Mouse (Mus musculus) granulocyte monocyte progenitor cell, adult 5-6 weeks (primary cell): ENCODE data around the gene Rpp40. TPM values are rescaled to one million over a fixed set of nuclear protein-coding genes. Genes with fewer than 3 reads are reported as not detected.

ENCODE experiments used
- ATAC-seq: replicated peaks from 2 replicates; pipeline ENCODE4 v1.8.0; 2016; ENCODE audit warnings: mild to moderate bottlenecking, moderate TSS enrichment, inconsistent platforms; ENCODE audit not compliant: poor library complexity, severe bottlenecking
- total RNA-seq, 2 experiments: library from RNA; stranded (forward) in 1 of 2; stranded (reverse) in 1 of 2; fragments of 200-712, 200-1000 nt in 1 of 2; fragments of >200 nt in 1 of 2; fragmentation: Nextera tagmentation in 1 of 2; gene quantifications; 2 replicates each; pipeline ENCODE4 v1.2.3; 2014 to 2017

Rpp40 gene
- total RNA-seq (2014; fragmentation: Nextera tagmentation) (22.6 and 33.0 TPM in 2 replicates), total RNA-seq (2017) (20.2 and 21.2 TPM in 2 replicates)

DNA sequence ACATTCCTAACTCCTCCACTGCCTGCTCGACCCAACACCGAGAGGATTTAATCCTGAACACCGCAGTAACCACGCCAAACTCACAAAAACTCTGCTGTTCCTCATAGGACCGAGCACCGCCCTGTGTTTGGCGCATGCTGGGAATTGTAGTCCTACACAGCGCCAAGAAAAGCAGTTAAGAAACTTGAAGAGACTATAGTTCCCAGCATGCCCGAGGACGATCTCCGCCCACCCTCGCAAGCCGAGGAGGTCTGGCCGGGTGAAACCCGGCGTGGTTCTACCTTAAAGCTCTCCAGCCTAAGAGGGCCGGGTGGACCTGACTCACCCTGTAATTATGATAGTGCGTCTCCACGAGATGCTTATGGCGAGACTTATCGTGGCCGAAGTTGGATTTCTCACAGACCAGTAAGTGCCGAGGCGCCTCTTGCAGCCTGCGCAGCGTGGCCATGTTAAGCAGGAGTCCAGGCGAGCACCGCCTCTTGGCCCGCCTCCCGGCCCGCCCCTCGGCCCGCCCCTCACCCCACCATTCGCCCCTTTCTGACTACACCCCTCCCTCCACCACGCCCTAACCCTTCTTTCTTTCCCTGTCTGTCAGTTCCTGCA, at the start of gene Rpp40:
TSS of gene Rpp40 (minus strand) at position 481 of the 603 bp plus-strand sequence.
- peak; percentile 96 for ATAC-seq

DNA sequence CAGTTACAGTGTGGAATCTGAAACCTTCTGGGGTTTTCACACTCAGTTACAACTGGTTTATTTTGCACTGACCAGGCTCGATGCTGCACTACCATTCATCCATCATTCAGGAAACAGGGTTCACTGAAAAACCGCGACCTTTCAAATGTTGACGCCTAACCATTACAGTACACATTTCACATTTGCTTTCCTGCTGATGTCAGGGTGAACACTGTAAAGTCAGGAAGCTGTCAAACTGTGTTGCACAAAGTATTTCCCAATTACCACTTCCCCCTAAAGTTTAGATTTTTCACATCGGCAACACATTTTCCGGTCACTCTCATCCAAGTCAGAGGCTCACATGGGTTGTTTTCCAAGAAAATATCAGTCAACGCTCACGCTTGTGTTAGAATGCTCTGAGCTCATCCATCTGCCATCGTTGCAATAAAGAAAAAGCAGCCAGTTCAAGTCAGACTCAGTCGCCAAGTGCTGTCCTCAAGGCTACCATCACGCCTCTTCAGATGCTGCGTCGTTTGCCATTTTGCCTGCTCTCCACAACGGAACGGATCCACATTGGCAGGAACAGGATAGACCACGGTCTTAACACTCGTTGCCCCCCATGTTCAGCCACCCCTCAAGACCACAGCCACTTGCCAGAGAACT, 43.8 kb upstream of the Rpp40 start:
- ATAC-seq: peak; percentile 79

DNA sequence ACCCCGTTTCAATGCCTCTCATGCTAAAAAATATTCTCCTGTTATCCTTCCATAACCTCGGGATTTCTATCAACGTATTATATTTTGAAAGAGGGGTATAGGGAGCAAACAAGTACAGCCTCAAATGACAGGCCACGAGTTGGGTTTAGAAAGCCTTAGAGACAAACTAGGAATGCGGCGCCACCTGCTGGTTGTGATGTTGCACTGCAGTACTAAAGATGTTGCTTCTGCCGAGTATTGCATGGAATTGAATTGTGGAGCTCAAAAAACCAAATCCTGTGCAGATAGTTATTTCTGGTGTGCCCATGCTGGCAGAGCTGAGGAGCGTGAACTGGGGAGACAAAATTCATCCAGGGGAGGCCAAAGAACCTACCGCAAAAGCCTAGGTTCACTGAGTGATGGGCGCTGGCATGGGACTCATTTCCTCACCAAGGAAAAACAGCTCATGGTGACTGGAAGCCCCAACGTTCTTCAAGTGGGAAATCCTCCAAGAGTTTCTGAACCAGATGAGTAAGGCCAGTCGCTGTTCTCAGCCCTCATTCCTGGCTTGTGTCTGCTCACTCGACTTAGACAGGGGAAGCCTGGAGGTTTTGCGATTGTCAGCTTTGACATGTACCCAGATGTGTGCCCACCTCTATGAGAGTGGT, 41.3 kb upstream of the Rpp40 start:
- ATAC-seq: peak; percentile 45

DNA sequence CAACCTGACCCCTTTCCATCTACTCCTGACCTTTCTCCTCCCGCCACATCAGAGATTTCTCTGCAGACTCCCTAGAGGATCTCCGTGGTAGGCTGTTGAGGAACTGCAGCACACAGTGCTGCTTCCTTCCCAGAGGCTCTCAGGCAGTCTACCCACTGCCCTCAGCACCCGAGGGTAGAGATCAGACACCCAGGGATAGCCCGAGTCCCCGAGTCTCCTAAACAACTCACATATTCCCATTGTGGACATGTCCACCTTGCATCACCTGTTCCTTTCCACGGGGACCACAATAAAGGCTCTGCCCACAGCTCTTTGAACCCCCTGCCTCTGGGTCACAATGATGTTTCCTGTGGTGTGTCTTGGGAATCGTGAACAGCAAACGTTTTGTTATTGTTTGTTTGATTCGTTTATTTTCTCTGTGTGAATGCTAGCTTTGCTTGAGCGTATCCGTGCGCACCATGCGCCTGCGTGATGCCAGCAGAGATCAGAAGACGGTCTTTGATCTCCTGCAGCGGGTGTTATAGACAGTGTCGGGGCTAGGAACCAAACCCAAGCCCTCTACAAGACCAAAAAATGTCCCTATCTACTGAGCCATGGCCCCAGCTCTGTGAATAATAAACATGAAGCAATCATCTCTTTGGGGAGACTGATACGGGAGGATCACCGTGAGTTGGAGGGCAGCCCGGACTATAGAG, 40.6 kb upstream of the Rpp40 start:
- ATAC-seq: no peak

DNA sequence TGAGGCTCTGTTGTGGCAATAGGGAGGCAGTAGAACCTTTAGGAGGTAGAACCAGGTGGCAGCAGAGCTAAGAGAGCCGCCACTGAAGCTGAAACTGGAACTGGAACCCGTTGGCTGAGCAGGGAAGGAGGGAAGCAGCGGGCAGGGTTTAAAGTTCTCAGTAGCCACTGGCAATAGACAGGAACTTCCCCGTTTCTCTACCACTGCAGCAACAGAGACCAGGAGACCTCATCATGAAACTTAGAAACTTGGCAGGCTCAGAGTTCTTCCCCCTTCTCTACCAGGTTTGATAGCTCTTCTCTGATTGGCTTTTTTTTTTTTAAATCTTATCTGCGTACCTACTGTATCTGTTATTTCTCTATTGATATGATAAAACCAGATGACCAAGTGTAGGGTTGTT, 34.8 kb upstream of the Rpp40 start:
- ATAC-seq: peak; percentile 87

DNA sequence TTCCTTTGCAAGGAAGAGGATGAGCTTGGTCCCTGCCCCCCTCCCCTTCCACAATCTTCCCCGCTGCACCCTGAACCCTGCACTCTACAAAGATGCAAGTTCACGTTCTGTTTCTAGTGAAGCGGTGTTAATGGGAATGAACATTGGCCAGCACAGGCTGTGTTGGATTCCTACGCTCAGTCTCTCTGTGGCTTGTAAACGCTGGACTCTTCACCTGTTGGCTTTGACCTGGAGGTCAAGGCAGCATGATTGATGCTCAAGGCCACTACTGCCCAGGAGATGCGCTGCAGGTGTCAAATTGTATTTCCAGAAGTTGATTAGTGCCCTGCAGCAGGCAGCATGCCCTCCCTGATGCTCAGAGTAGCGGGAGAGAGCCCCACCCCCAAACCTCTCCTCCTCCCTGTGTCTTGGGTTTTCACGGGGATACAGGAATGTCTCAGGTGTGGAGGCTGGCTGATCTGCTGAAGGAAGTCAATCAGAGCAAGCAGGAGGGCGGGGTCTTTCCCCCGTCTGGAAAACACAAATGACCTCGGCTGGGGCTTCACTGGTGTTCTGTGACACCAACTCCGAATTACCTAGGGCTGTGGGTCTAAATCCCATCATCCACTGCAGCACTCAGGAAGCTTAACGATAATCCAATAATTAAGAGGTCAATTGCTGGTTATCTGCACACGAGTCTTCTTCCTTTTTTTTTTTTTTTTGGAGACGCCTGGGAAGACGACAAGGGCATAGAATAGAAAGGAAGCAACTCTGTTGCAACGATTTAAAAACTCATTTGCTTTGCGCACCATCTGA, 33.9 kb upstream of the Rpp40 start:
- ATAC-seq: no peak

DNA sequence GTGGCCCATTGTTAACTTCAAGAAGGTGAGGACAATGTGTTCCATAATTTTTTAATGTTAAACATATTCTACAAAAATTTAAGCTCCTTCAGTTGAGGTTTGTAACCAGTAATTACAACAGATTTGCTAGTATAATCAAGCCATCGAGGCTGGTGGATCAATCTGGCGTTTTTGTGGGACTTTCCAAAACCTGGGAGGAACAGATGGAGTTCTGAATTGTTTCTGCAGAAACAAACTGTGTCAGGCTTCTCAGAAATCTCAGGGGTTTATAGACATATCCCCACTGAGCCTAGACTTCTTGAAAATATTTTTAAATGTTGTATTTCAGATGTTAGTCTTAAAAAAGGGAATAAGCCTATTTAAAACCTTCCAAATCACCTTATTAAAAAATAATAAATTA, 31.8 kb upstream of the Rpp40 start:
- no peak for ATAC-seq

DNA sequence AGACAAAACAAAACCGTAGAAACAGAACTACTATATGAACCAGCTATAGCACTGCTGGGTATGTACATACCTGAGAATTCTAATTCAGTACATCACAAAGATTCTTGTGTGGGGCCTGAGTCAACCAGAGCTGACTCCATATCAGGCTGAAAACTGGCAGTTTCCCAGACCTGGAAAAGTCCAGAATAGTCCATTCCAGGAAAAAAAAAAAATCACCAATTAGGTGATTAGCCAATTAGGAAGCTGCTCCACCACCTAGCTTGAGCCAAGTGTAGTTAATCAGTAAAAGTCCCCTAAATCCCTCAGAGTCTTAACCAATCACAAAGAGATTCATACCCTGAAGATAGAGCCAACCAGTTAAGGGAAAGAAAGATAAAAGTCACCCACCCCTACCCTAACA, 5.3 kb upstream of the Rpp40 start:
- no peak for ATAC-seq

DNA sequence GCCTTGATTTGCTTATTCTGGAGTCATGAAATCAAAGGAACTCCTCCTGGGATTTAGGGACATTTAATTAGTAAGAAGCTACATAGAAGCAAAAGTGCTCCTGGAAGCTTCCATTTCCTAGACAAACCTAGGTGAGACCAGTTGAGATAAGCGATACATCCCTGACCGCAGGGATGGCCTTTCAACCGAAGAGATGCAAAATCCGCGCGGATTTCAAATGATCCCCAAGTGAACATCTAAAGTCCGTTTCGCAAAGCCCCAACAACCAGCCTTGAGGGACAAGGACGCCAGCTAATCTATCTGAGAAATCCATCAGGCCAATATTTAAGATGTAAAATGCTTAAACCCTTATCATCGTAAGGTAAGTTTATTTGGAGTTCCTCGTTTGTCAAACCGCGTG, 781 bp downstream of the Rpp40 start:
- ATAC-seq: 0 out of 2 replicates have a peak, but pooled peaks have one; percentile 10

DNA sequence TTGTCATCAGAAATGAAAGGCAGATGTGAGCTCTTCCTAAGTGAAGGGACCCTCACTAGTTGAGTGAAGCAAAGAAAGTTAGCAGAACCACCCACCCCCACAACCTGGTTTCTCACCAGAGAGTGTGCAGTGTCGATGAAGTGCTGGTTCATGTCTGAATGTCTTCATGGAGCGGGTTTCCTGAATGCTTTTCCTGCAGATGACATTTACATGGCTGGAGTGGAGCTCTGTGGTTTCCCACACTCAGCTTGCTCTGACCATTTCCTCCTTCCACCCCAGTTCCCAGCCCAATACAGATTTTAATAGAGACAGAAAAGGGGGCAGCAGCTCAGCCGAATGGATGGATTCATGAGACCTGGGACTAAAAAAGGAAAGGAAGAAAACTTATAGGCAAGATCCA, 13.3 kb downstream of the Rpp40 start:
- ATAC-seq: peak; percentile 68

DNA sequence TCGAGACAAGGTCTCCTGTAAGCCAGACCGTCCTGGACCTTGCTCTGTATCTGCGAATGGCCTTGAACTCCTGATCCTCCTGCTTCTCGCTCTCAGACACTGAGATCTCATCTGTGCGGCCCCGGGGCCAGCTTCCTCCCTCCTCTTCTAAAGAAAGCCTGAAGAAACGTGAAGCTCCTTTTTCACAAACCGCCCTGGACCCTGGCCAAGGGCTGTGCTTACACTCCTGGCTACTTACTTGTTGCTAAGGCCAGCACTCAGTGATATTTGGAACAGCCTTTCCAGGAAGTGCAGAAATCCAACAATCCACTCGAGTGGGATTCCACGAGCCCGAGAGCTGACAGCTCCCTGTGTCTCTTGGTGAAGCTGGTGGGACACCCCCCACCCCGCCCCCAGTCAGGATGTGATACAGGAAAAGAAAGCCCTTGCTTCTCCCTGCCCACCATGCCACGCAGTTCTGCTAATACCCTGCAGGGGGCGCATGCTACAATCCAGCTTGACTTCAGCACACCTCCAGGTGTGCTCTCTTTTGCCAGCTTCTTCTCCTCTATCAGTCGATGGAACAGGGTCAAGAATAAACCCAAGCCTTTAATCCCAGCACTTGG, 19.9 kb downstream of the Rpp40 start:
- peak; percentile 76 for ATAC-seq

DNA sequence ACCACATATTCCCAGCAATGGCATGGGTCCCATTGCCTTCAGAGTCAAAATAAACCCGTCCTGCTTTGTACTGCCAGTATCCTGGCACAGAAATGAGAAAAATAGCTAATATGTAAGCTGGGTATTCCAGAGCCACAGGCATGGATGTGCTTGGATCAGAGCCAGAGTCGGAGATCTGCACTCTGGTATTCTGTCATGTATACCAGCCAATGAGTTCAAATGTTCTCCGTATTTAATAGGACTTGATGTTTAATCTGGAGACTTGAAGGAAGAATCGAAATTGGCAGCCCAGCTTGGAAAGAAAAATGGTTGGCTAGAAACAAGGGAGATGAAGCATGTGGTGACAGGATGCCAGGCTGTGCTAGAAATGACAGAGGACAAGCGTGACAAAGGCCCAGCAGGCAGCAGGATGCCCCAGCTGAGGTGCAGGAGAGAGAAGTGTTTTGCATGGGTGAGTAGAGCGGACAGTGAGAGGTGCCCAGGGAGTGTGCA, 25.6 kb downstream of the Rpp40 start:
- no peak for ATAC-seq

DNA sequence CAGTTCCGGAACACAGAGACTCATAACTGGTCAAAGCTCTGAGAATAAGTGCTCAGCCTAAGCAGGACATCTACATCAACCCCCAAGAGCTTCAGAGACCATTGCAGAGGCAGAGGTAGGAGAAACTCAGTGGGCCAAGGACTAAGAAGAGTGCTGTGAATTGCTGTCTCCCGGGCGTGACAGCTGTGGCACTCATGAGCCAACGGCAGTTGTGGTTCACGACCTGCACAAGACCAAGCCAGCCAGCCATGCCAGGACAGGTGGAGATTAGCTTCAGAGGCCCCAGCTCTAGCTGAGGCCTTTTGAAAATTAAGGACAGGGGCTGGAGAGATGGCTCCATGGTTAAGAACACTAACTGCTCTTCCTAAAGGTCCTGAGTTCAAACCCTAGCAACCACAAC, 26.6 kb downstream of the Rpp40 start:
- no peak for ATAC-seq

DNA sequence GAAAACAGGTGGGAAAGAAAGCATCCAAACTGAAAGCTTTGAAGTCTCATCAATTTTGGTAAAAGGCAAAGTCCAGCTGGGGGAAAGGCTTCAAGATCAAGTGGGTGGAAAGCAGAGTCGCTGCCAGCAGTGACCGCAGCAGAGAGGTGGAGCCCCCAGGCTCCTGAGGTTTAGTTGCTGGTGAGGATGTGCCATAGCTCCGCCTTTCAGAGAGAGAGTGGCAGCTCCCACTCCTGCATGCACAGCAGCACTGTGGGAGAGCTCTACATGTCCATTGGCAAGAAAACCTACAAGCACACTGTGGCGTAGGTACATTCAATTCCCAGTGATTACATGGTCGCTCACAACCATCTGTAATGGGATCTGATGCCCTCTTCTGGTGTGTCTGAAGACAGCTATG, 27.1 kb downstream of the Rpp40 start:
- no peak for ATAC-seq

DNA sequence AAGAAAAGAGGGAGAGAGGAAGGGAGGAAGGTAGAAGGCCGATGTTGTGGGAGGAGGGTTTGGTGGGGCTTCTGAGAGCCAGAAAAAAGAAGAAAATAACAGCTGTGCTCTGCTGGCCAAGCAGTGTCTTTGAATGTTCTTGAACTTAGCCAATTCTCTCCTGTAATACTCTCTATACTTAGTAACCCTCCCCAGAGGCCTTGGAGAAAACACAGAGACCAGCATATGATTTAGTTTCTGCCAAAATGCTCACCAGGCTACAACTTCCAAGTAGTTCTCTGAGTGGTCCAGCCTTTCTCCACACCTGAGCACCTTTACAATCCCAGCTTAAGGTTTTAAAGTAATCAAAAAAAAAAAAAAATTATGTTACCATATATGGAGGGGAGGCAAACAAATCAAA, 27.9 kb downstream of the Rpp40 start:
- ATAC-seq: no peak

DNA sequence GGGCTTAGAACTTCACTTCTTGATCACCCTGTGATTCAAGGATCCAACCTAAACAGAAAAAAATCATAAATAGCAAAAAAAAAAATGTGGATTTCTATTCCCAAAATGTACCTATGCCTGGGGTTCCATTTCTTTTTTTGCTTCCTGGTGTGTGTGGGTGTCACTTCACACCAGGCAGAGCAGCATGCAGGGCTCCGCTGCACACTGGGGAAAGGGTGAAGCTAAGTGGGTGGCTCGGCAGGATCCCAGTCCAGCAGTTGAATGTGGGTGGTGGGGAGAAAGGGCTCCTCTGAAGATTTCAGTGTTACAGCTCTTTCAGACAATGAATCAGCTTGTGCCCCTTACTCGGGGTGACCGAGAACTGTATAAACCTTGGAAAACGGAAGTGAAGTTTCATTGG, 30.8 kb downstream of the Rpp40 start:
- ATAC-seq: no peak

DNA sequence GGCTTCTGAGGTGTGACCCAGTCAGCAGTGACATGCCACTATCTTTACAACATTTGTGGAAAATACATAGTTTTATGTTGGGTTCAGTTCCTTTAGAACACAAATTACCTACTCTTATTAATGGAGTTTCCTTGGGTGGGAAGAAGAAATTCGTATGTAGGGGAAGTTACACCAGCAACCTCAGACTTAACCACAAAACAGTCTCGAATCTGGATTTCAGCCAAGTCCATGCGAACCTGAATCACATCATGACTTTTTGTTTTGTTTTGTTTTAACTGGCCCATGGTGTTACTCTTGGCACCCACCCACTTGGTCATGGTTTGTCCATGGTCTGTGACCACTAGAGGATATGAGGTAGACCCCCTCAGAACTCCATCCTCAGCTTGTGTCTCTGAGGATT, 35.1 kb downstream of the Rpp40 start:
- peak; percentile 76 for ATAC-seq

DNA sequence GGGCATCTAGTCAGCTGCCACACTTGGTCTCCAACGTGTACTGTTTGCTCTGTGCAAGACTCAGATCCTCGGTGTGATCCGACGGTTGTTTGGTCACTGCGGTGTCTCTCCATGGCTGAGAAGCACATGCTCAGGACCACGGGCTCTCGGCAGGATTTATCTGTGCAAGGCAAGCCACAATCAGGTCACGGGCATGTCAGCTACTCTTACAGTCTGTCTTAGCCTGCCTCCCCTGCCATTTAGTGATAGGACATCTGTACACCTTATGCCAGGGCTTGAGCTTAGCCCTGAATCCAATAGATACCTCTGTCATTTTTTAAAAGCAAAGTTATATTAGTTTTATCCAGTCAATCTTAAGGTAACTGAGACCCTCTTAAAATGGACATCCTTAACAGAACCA, 35.5 kb downstream of the Rpp40 start:
- ATAC-seq: no peak

DNA sequence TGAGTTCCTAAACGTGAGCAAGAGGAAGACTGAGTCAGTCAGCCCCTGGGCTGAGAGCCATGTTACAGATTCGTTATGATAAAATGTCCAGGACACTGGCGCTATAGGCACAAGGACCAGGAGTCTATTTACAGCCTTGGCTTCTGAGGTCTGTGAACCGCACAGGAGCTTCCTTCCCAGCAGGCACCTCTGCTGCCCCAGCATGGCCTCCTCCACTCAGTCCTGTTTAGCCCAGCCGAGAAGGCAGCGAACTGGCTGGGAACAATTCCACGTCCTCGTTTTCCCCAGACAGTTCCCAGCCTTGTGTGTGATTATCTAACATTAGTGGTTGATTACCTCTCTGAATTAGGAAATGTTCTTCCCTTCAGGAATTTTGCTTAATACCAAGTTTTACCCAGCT, 45.2 kb downstream of the Rpp40 start:
- no peak for ATAC-seq

DNA sequence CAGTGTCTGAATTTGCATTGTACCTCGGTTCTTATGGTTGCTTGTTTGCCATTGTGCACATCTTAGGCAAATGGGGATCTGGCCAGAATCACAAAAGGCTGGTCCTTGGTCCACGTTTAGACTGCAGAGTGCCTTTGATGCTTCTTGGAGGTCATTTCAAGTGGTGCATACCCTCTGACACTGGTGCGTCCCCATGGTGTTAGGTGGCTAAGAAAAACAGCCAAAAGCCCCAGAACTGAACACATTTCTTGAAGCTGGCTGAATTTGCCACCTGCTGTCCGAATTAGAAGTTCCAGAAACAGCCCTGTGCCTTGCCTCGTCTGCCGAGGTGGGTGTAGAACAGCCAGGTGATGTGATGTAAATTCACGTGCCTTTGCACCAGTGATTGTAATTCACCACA, 48.7 kb downstream of the Rpp40 start:
- no peak for ATAC-seq
